Mouse (Mus musculus) forebrain, postnatal 0 days (tissue): ENCODE data around the gene Ifngr2. TPM values are rescaled to one million over a fixed set of nuclear protein-coding genes. Genes with fewer than 3 reads are reported as not detected.

ENCODE experiments used
- ATAC-seq: fragments of 200-750 bp; cut with Nextera tagmentation; 2 replicates; pipeline ENCODE4 v1.8.0; 2017; ENCODE audit warnings: mild to moderate bottlenecking, moderate library complexity
- DNase-seq: peaks from one replicate; pipeline ENCODE4 v3.0.0-alpha.2; 2015
- H3K27ac ChIP-seq: fragments of 300-500 bp; sonication (generic); 2 replicates; pipeline ENCODE4 v1.5.1; 2014; ENCODE audit warnings: low read depth, mild to moderate bottlenecking, antibody characterized with exemption, low read length, moderate library complexity, mixed read lengths
- H3K27me3 ChIP-seq: fragments of 300-500 bp; sonication (generic); 2 replicates; pipeline ENCODE4 v1.6.1; 2014; ENCODE audit warnings: mild to moderate bottlenecking, low read length, mixed read lengths; ENCODE audit not compliant: insufficient read depth
- H3K36me3 ChIP-seq: fragments of 300-500 bp; sonication (generic); 2 replicates; pipeline ENCODE4 v1.6.1; 2014; ENCODE audit warnings: mild to moderate bottlenecking, moderate library complexity; ENCODE audit not compliant: insufficient read depth
- H3K4me1 ChIP-seq: fragments of 300-500 bp; sonication (generic); 2 replicates; pipeline ENCODE4 v1.6.1; 2014; ENCODE audit warnings: antibody characterized with exemption; ENCODE audit not compliant: insufficient read depth
- H3K4me2 ChIP-seq: fragments of 300-500 bp; sonication (generic); 2 replicates; pipeline ENCODE4 v1.6.1; 2014; ENCODE audit warnings: low read depth, mild to moderate bottlenecking, moderate library complexity
- H3K4me3 ChIP-seq: fragments of 300-500 bp; sonication (generic); 2 replicates; pipeline ENCODE4 v1.5.1; 2014; ENCODE audit warnings: low read depth, low read length, mixed read lengths
- H3K9ac ChIP-seq: fragments of 300-500 bp; sonication (generic); 2 replicates; pipeline ENCODE4 v1.6.1; 2014; ENCODE audit warnings: mild to moderate bottlenecking
- H3K9me3 ChIP-seq: fragments of 300-500 bp; sonication (generic); 2 replicates; pipeline ENCODE4 v1.6.1; 2016; ENCODE audit warnings: low read length
- CTCF ChIP-seq: sonication (generic); IDR thresholded peaks from 2 replicates; pipeline ENCODE4 v1.5.1; 2016; ENCODE audit warnings: antibody characterized with exemption, control low read depth, low read depth
- WGBS: fragments of 180-500 bp; shearing (Covaris S2); extraction: QIAGEN DNeasy Blood & Tissue Kit; methylation state at CpG from one replicate; pipeline ENCODE4 v1.1.7; 2014; 5-methylcytosine and 5-hydroxymethylcytosine counted together
- polyA plus RNA-seq: library from polyadenylated mRNA; unstranded; fragments of >200 nt; fragmentation: Nextera tagmentation; extraction: Ambion mirVana; gene quantifications from 2 replicates; pipeline ENCODE4 v1.2.1, GENCODE M21; 2015
- total RNA-seq: library from RNA; depleted of rRNA; stranded (reverse); fragments of >200 nt; gene quantifications from 2 replicates; pipeline ENCODE4 v1.2.3, GENCODE M21; 2014

Gene Ifngr2
- total and polyA plus RNA-seq, 2 experiments from 2014 or later: 61.8 to 146 TPM

DNA sequence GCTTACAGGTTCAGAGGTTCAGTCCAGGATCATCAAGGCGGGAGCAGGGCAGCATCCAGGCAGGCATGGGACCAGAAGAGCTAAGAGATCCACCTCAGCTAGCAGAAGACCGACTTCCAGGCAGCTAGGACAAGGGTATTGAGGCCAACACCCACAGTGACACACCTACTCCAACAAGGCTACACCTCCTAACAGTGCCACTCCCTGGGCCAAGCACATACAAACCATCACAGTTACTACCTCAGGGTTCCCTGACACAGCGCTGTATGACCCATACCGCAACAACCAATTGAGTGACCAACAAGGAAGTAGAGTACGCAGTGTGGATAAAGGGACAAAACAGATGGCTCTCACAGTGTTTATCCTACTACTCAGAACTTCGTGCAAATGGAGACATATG, 10.5 kb upstream of the Ifngr2 start:
- no peak overlapping the region for H3K4me2 ChIP-seq
- H3K4me1 ChIP-seq: 0 out of 2 replicates have a peak, but pooled peaks cover 2% of the 10 kb centered on the region
- no peak for ATAC-seq
- WGBS: 86% methylated on average over 6 of the region's 6 CpGs
- H3K27me3 ChIP-seq: no peaks in the 10 kb centered on the region
- H3K27ac ChIP-seq: no peak overlapping the region
- H3K9me3 ChIP-seq: no peaks in the 10 kb centered on the region
- no peak for TF ChIP-seq CTCF
- H3K4me3 ChIP-seq: no peak overlapping the region
- no peaks in the 10 kb centered on the region for H3K36me3 ChIP-seq
- DNase-seq: no peak
- no peak overlapping the region for H3K9ac ChIP-seq

DNA sequence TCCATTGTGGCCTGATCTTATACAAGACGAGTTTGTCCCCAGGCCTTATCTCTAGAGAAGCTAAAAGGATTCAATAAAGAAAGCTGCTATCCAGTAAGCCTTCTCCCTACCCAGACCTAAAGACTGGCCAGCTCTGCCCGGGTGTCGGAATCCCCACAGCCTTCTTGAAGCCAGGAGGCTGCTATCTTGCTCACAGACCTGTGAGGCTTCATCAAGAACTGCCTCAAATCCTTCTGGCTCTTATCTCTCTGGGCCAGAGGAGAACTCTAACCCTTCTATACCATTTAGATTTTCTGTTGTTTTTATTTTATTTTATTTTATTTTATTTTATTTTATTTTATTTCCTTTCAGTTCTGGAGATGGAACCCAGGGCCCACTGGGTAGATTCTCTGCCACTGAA, 9.8 kb upstream of the Ifngr2 start:
- TF ChIP-seq CTCF: no peak
- H3K4me3 ChIP-seq: no peak overlapping the region
- no peaks in the 10 kb centered on the region for H3K9me3 ChIP-seq
- H3K9ac ChIP-seq: no peak overlapping the region
- no peak overlapping the region for H3K4me2 ChIP-seq
- H3K27ac ChIP-seq: no peak overlapping the region
- H3K36me3 ChIP-seq: no peaks in the 10 kb centered on the region
- 75% methylated on average over 3 of the region's 3 CpGs for WGBS
- H3K27me3 ChIP-seq: no peaks in the 10 kb centered on the region
- DNase-seq: no peak
- no peak for ATAC-seq
- H3K4me1 ChIP-seq: 0 out of 2 replicates have a peak, but pooled peaks cover 4% of the 10 kb centered on the region

DNA sequence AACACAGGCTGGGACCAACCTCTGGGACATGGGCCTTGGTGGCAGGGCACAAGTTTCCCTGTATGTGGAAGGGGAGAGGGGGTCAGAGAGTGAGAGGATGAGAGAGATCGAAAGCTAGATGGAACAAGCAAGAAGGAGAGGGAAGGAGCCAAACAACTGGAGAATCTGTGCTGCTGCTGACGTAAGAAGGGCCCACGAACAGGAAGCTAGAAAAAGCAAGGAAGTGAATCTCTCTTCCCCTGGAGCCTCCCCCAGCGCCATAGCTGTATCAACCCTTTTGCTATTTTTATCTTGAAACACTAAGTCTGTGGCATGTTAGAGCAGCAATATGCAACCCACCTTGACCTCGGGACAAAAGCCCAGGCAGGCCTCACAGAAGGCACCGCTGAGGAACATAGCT, 8.8 kb upstream of the Ifngr2 start:
- no peak overlapping the region for H3K9ac ChIP-seq

DNA sequence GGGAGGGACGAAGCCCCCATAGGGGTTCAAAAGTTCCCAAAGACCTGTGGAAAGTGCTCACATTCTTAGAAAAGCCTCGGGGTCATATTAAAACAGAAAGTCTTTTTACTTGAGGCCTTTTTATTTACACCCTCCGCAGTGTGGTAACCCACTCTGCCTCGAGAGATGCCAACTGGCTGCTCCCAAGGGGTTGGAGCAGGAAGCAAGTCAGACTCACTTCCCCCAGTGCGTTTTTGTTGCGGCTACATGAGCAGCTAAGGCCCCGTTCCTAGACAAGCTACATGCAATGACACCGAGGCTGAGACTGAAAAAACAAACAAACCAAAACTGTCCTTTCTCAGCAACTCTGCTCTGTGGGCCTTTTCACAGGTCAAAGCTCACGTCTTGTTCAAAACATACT, 8.4 kb upstream of the Ifngr2 start:
- DNase-seq: no peak
- H3K27ac ChIP-seq: no peak overlapping the region

More for the DNA sequence above, 8.8 kb upstream of the Ifngr2 start:
- Histone ChIP-seq H3K36me3 (no peaks in the 10 kb centered on the region), H3K4me3 (no peak overlapping the region), H3K4me2 (no peak overlapping the region), H3K4me1 (0 out of 2 replicates have a peak, but pooled peaks cover 4% of the 10 kb centered on the region), H3K27ac (no peak overlapping the region), H3K9me3 (no peaks in the 10 kb centered on the region), H3K27me3 (no peaks in the 10 kb centered on the region)
- no peak for TF ChIP-seq CTCF
- WGBS: 77% methylated on average over 6 of the region's 6 CpGs
- no peak for ATAC-seq
- no peak for DNase-seq

DNA sequence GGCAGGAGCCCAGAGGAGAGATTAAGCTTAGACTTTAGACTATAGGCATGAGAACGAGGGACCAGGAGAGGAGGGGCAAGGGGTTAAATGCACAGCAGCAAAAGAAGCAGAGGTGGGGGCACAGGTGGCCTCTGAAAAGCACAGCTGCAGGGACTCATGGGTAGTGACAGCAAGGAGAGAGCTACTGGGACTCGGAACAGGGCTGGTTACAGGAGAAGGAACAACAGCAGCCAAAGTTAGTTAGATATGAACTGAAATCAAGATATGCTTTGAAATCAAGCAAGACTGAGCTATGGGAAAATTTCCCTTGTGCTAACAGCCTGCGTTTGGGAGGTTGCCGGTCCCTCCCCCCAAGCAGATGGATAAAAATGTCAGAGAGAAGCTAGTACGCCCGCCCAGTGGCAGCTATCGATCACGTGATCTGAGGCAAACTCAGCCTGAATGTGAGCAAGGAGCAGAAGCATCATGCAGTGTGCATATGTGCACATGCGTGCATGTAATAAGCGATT, 5.2 kb upstream of the Ifngr2 start:
- Histone ChIP-seq H3K4me1 (0 out of 2 replicates have a peak, but pooled peaks cover 4% of the 10 kb centered on the region), H3K27me3 (no peaks in the 10 kb centered on the region), H3K4me3 (no peak overlapping the region), H3K4me2 (peak overlapping the region; percentile 31), H3K27ac (peak overlapping the region; percentile 69), H3K36me3 (no peaks in the 10 kb centered on the region), H3K9me3 (no peaks in the 10 kb centered on the region), H3K9ac (peak overlapping the region; percentile 1; the same call in 1 of the 2 replicates)
- DNase-seq (peak; percentile 84), ATAC-seq (peak; percentile 95)
- TF ChIP-seq CTCF: no peak
- WGBS: 20% methylated on average over 10 of the region's 10 CpGs

More for the DNA sequence above, 8.4 kb upstream of the Ifngr2 start:
- Histone ChIP-seq H3K9ac (no peak overlapping the region), H3K4me1 (0 out of 2 replicates have a peak, but pooled peaks cover 4% of the 10 kb centered on the region), H3K4me2 (no peak overlapping the region), H3K4me3 (no peak overlapping the region), H3K36me3 (no peaks in the 10 kb centered on the region), H3K9me3 (no peaks in the 10 kb centered on the region), H3K27me3 (no peaks in the 10 kb centered on the region)
- no peak for TF ChIP-seq CTCF
- ATAC-seq: no peak
- WGBS: 76% methylated on average over 9 of the region's 9 CpGs

DNA sequence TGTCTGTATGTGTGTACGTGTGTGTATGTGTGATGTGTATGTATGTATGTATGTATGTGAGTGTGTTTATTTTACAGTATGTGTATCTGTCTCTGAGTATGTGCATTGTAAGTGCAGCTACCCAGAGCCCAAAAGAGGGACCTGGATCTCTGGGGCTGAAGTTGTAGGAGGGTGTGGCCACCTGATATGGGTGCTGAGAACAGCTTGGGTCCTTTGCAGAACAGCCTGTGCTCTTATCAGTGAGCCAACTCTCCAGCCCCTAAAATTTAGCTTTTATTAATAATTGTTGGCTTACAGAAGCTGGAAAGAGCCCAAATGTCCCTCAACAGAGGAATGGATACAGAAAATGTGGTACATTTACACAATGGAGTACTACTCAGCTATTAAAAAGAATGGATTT, 3.3 kb upstream of the Ifngr2 start:
- H3K27me3 ChIP-seq: no peaks in the 10 kb centered on the region
- H3K9ac ChIP-seq: no peak overlapping the region
- TF ChIP-seq CTCF: no peak
- peaks cover 10% of the 10 kb centered on the region for H3K4me1 ChIP-seq
- DNase-seq (no peak), ATAC-seq (no peak)
- no peaks in the 10 kb centered on the region for H3K36me3 ChIP-seq
- no peak overlapping the region for H3K27ac ChIP-seq
- H3K9me3 ChIP-seq: no peaks in the 10 kb centered on the region
- no peak overlapping the region for H3K4me2 ChIP-seq
- H3K4me3 ChIP-seq: no peak overlapping the region
- WGBS: 89% methylated on average over 1 of the region's 1 CpGs

DNA sequence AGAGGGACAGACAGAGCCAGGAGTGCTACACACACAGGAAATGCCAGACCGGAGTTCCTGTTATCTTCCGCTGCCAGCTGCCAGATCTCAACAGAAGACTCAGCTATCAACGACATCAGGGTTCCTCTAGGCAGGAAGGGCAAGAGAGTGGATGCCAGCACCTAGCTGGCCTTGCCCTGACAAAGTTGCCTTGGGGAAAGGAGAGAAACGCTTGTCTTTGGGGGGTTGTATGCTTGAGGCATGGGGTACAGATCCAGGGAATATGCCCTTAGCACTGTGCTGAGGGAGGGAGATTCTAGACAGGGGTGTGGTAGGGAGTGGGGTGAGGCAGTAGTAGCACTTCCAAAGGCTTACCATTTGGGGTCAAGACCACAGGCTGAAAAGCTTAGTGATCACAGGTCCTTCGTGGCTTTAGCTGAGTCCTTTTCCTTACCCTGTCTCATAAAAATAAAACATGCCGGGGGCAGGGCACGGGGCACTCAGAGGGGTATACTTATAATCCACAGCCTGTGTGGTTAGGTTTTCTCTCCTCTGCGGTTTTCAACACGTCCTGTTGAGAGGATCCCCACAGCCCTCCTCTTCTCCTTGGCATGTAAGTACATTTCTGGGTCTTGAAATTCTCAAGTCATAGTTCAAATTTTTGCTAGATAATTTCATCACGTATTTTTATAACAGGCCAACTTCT, 1.1 kb upstream of the Ifngr2 start:
- Histone ChIP-seq H3K4me2 (no peak overlapping the region), H3K9me3 (no peaks in the 10 kb centered on the region), H3K36me3 (no peaks in the 10 kb centered on the region), H3K27me3 (no peaks in the 10 kb centered on the region), H3K4me3 (no peak overlapping the region), H3K27ac (no peak overlapping the region), H3K4me1 (peaks cover 10% of the 10 kb centered on the region), H3K9ac (no peak overlapping the region)
- 74% methylated on average over 10 of the region's 10 CpGs for WGBS
- TF ChIP-seq CTCF: no peak
- no peak for ATAC-seq
- DNase-seq: no peak
